Comparison of ENCODE assay signal across 17 mouse cellular contexts in the genomic region with DNA sequence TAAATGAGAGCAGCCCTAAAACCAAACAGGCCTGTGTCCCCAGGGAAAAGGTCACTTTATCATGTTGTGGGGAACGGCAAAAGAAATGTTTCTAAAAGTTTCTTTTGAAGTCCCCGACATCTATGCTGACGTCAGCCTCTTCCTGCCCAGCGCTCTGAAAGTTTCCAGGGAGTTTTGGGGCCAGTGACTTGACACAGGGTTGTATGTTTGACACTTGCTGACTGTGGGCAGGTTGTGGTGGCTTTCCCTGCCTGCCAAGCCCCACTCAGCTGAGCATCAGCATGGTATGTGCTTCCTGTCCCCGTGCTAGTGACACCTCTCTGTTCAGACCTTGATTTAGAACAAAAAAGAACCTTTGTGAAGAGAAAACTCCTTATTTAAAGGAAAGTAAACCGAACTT. TPM values are rescaled to one million over a fixed set of nuclear protein-coding genes. Genes with fewer than 3 reads are reported as not detected.
DNase-seq lines count a peak whose midpoint lies in the region; ATAC-seq lines count a peak whose summit lies in the region.
"Had no signal": no experiment of that assay in that cellular context is flagged by ENCODE, and none has a peak within 500 bp of the region (broad histone marks: within the 10 kb centered on the region; RNA-seq: fewer than 3 reads in every experiment).

No protein-coding gene starts in this region.

- ATAC-seq in activated CD4-positive, CD25-positive, alpha-beta regulatory T cell, adult 4 months: peak; percentile 70
- ATAC-seq in megakaryocyte, adult 5-6 weeks (ENCODE audit: poor library complexity, severe bottlenecking): peak; percentile 84
- ATAC-seq: forebrain, postnatal 0 days had no signal

- intact Hi-C loops in left cerebral cortex, postnatal 14 days (cut with DNase I): no loop called here

- DNase-seq in CD4-positive, CD25-positive, alpha-beta regulatory T cell, adult 2 months (ENCODE audit: low read depth, low spot score): peak; percentile 92
- DNase-seq in thymus, adult 18-20 months: peak; percentile 57 to 78
- DNase-seq in left cerebral cortex, postnatal 14 days (ENCODE audit: low spot score in 2 of 2): no peak
- DNase-seq in layer of hippocampus, adult 18-20 months (ENCODE audit: low spot score in 2 of 2): no peak
- no peak for DNase-seq in ovary, postnatal 36 days (ENCODE audit: low spot score)
- DNase-seq: cerebellum, adult 9-10 months; forebrain, postnatal 0 days; kidney, postnatal 10 days had no signal

RNA-seq across cellular contexts. Expression of gene Il2ra, which starts 10.7 kb away (rescaled TPM):
- polyA plus RNA-seq in activated CD4-positive, CD25-positive, alpha-beta regulatory T cell, adult 4 months (2017; shearing (Covaris generic)): 100 to 1,000 TPM; 305 to 312 TPM
- 0.42 and 0.75 TPM in 2 replicates for total RNA-seq in megakaryocyte, adult 5-6 weeks (2015)
- total RNA-seq in megakaryocyte, adult 5-6 weeks (2017): not detected in 2 replicates
- under 1 TPM; 0.11 to 0.13 TPM for total RNA-seq in left cerebral cortex, postnatal 14 days (2021)
- total RNA-seq in layer of hippocampus, adult 18-20 months (2021): under 1 TPM; 0.07 to 0.08 TPM
- total RNA-seq: forebrain, postnatal 0 days had no signal
- polyA plus RNA-seq: embryonic facial prominence, embryonic 14.5 days; forebrain, postnatal 0 days; G1E; heart, embryonic 11.5 days had no signal

RNA-seq across cellular contexts. Expression of gene Gm17490, which starts 27.3 kb away (rescaled TPM):
- not detected for polyA plus RNA-seq in activated CD4-positive, CD25-positive, alpha-beta regulatory T cell, adult 4 months (2017; shearing (Covaris generic))
- total RNA-seq in megakaryocyte, adult 5-6 weeks (2015): not detected in 2 replicates
- total RNA-seq in megakaryocyte, adult 5-6 weeks (2017): not detected in 2 replicates
- total RNA-seq in left cerebral cortex, postnatal 14 days (2021): not detected
- not detected for total RNA-seq in layer of hippocampus, adult 18-20 months (2021)
- total RNA-seq: forebrain, postnatal 0 days; G1E; left cerebral cortex, adult 8-10 months had no signal
- polyA plus RNA-seq: embryonic facial prominence, embryonic 14.5 days; forebrain, postnatal 0 days; G1E; heart, embryonic 11.5 days; hindbrain, embryonic 15.5 days; liver, embryonic 14.5 days; neural tube, embryonic 13.5 days had no signal

RNA-seq across cellular contexts. Expression of gene Rbm17, which starts 49.4 kb away (rescaled TPM):
- 10 to 100 TPM; 33.1 to 38.5 TPM for polyA plus RNA-seq in activated CD4-positive, CD25-positive, alpha-beta regulatory T cell, adult 4 months (2017; shearing (Covaris generic))
- total RNA-seq in megakaryocyte, adult 5-6 weeks (2015): 105 and 115 TPM in 2 replicates
- total RNA-seq in megakaryocyte, adult 5-6 weeks (2017): 122 and 124 TPM in 2 replicates
- total RNA-seq in left cerebral cortex, postnatal 14 days (2021): 10 to 100 TPM; 81.9 to 87.6 TPM
- 10 to 100 TPM; 70.9 to 93.0 TPM for total RNA-seq in layer of hippocampus, adult 18-20 months (2021)

RNA-seq across cellular contexts. Expression of gene Il15ra, which starts 51.8 kb away (rescaled TPM):
- 10 to 100 TPM; 23.0 to 24.0 TPM for polyA plus RNA-seq in activated CD4-positive, CD25-positive, alpha-beta regulatory T cell, adult 4 months (2017; shearing (Covaris generic))
- 13.5 and 15.4 TPM in 2 replicates for total RNA-seq in megakaryocyte, adult 5-6 weeks (2015)
- 9.3 and 11.1 TPM in 2 replicates for total RNA-seq in megakaryocyte, adult 5-6 weeks (2017)
- 1 to 10 TPM; 3.8 to 6.9 TPM for total RNA-seq in left cerebral cortex, postnatal 14 days (2021)
- total RNA-seq in layer of hippocampus, adult 18-20 months (2021): 1 to 10 TPM; 6.1 to 8.2 TPM
- polyA plus RNA-seq: G1E had no signal

Comparison
In these comparisons a context has a peak if more than half of its experiments do, and no peak if none do; other contexts are left out.
1. DNase-seq: peak in CD4-positive, CD25-positive, alpha-beta regulatory T cell, adult 2 months (single experiment) and thymus, adult 18-20 months (2 of 2); none in left cerebral cortex, postnatal 14 days (0 of 2), layer of hippocampus, adult 18-20 months (0 of 2) and ovary, postnatal 36 days (single experiment).